Mouse (Mus musculus) gastrocnemius, adult 2 months (tissue): ENCODE measurements at regions not wholly inside any gene's neighbourhood (a gene's known extent, or its start where the extent isn't known, plus 50 kb on each side); places are given as distances from the start of the nearest gene placed in this dataset.

Source experiments
- DNase-seq: peaks from one replicate; pipeline ENCODE4 v3.0.0; 2022
- H3K27ac ChIP-seq: fragments of 200-600 bp; 2 replicates; pipeline ENCODE4 v1.8.1; 2022; ENCODE audit warnings: mild to moderate bottlenecking
- H3K4me3 ChIP-seq: fragments of 200-600 bp; 2 replicates; pipeline ENCODE4 v1.8.1; 2022; ENCODE audit warnings: mild to moderate bottlenecking, moderate library complexity
- CTCF ChIP-seq: fragments of 200-600 bp; IDR thresholded peaks from 2 replicates; pipeline ENCODE4 v1.8.1; 2022; ENCODE audit warnings: antibody characterized with exemption, mild to moderate bottlenecking, moderate library complexity
- intact Hi-C: fragments of 180-260 bp; cut with DNase I; formaldehyde crosslinking; loops from one replicate; pipeline ENCODE4 v1.15.1; 2025

GRCm38 (mm10) chr5:47479908-47480307 is 503.0 kb upstream of the Slit2 start:
- Histone ChIP-seq H3K27ac (no peak overlapping the region), H3K4me3 (no peak overlapping the region)
- intact Hi-C loops, result no loop called here
- DNase-seq, result no peak
- TF ChIP-seq CTCF, result no peak

GRCm38 (mm10) chr5:47496218-47496617 is 486.7 kb upstream of the Slit2 start:
- no peak for TF ChIP-seq CTCF
- no peak for DNase-seq
- intact Hi-C loops, result no loop called here
- Histone ChIP-seq H3K27ac (no peak overlapping the region), H3K4me3 (no peak overlapping the region)

DNA sequence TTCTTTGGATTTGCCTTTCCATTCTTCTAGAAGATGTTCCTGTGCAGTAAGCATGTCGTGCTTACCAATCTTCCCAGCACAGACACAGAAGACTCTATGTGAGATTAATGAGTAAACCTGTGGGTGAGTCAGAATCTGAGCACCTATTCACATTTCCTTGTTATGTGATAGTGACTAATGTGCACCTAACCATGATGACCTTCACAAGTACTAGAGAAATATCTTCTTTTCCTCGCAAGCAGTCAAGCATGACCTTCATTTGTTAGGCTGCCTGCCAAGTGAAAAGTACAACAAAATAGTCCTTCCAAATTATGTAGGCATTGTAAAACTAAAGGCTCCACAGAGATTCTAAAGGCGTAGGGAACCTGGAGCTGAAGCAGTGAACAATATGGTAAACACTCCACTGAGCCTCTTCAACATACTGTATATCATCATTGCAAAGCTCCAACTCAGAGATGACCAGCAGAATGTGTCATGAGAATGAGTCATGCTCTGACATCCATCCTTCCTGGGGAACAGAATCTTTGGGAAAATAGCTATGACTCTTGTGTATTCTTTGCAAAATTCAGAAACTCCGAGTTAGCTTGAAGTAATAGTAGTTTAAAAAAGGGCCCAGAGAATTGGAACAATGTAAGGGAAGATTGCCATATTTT is 480.0 kb upstream of the Slit2 start:
- DNase-seq, result no peak
- intact Hi-C loops, result no loop called here

DNA sequence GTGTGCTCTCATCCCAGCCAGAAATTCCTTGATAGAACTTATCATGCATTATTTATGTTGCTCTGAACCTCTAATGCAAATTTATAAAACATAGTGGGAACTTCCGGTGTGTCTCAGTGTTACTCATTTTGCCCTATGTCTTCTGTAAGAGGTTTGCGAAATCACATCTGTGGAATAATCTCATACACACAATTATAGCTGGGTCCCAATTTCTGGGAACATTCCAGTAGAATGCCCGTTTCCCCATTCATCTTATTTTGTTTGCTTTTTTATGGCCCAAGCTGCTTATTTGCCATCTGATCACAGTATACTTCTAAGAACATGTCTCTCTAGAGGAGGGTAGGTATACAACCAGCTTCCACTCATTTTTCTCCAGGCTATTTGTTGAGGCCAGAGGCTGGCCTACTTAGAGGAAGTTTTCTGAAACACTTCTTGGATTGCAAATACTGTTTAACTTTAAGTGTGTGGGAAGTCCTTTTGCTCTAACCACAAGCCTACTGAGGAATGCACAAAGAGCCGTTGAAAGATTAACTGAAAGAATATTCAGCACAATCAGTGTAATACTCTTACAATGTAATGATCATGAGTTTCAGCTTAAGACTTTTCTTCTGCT is 474.1 kb upstream of the Slit2 start:
- intact Hi-C loops, result no loop called here
- DNase-seq, result no peak
- Histone ChIP-seq H3K4me3 (no peak overlapping the region), H3K27ac (no peak overlapping the region)
- no peak for TF ChIP-seq CTCF

More for the DNA sequence above, 480.0 kb upstream of the Slit2 start:
- Histone ChIP-seq H3K4me3 (no peak overlapping the region), H3K27ac (no peak overlapping the region)
- no peak for TF ChIP-seq CTCF

DNA sequence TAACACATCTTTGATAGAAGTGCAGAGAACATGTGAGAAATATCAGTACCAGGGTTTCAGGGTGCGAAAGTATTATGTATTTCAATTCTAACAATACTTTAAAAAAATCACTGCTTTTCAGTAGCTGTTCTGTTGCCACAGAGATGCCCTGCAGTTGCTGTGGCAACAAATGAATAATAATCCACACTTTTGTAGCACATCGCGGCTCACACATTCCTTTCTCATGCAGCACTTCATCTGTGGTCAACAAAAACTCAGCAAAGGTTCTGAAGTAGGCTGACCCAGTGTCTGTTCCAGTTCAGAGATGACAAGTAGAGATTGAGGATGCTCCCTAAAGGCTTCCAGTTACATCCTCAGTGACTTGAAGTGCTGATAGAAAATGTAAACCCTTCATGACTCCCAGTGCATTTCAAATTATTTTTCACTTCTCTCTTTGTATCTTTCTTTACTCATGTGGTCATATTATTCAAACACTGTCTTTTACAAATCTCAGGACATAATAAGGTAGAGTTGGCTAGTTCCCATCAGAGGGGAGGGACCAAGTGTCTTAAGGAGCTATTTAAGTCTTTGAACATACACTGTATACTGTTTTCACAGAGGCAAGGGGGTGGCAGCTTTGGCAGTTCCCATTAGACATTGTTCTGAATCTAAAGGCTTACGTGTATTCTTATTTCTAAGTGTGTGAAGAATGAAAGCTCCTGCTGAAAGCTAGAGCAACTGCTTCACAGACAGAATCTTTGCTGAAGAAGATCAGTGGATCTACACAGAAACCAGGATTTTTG is 460.6 kb upstream of the Slit2 start:
- no peak for TF ChIP-seq CTCF
- intact Hi-C loops, result no loop called here
- Histone ChIP-seq H3K4me3 (no peak overlapping the region), H3K27ac (no peak overlapping the region)
- no peak for DNase-seq

DNA sequence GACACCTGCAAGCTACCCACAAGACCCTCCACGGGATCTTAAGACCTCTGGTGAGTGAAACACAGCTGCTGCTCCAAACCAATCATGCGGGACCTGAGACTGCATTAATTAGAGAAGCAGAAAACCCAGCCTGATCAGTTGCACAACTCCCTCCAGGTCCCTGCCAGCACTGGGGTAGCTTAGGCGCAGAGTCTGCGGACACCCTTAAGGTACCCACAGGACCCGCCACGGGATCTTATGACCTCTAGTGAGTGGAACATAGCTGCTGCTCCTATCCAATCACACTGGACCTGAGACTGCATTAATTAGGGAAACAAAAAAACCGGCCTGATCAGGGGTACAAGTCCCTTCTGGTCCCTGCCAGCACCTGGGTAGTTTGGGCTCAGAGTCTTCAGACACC is 454.3 kb upstream of the Slit2 start:
- no peak overlapping the region for H3K27ac ChIP-seq
- H3K4me3 ChIP-seq, result no peak overlapping the region
- intact Hi-C loops, result no loop called here
- no peak for DNase-seq
- TF ChIP-seq CTCF, result no peak

GRCm38 (mm10) chr5:47537532-47537931 is 445.4 kb upstream of the Slit2 start:
- intact Hi-C loops, result no loop called here
- no peak for DNase-seq
- no peak for TF ChIP-seq CTCF
- no peak overlapping the region for H3K27ac ChIP-seq
- no peak overlapping the region for H3K4me3 ChIP-seq

GRCm38 (mm10) chr5:47542248-47542647 is 440.7 kb upstream of the Slit2 start:
- DNase-seq, result no peak
- intact Hi-C loops, result no loop called here
- Histone ChIP-seq H3K4me3 (no peak overlapping the region), H3K27ac (no peak overlapping the region)
- TF ChIP-seq CTCF, result no peak

DNA sequence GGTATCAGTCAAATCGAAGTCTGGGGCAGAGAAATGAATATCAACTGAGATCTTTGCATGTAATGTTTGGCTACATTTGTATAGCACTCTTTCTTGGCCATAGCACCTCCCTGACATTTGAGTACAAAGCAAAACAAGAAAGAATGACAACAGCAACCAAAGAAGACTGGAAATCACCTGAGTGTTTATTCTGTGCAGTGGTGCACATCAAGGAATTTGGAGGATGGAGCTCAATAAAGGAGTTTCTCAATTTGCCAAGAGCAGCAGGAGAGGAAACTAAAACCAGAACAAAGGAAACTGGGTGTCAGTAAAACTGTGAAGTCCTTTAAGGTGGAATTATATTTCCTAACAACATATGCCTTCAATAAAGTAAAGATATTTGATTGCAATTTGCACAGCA is 426.2 kb upstream of the Slit2 start:
- no peak for DNase-seq
- Histone ChIP-seq H3K4me3 (no peak overlapping the region), H3K27ac (no peak overlapping the region)
- intact Hi-C loops, result no loop called here
- TF ChIP-seq CTCF, result no peak

GRCm38 (mm10) chr5:47557152-47557800 is 425.7 kb upstream of the Slit2 start:
- DNase-seq, result no peak
- no peak for TF ChIP-seq CTCF
- intact Hi-C loops, result no loop called here
- no peak overlapping the region for H3K27ac ChIP-seq
- no peak overlapping the region for H3K4me3 ChIP-seq
